Mouse (Mus musculus) myocyte (in vitro differentiated cells): ENCODE data around the gene Hpca.

Experiments used
- CEBPB ChIP-seq: IDR thresholded peaks from 2 replicates; pipeline ENCODE4 v1.6.1; 2011; ENCODE audit warnings: mild to moderate bottlenecking, moderate library complexity; ENCODE audit not compliant: poor library complexity, insufficient read depth, severe bottlenecking
- E2F4 ChIP-seq: IDR thresholded peaks from one replicate; pipeline ENCODE4 v1.6.1; 2011; ENCODE audit warnings: mild to moderate bottlenecking, control low read depth, moderate library complexity; ENCODE audit not compliant: insufficient read depth
- MAX ChIP-seq: IDR thresholded peaks from one replicate; pipeline ENCODE4 v1.6.1; 2011; ENCODE audit warnings: low read depth, mild to moderate bottlenecking, control low read depth
- MYOD1 ChIP-seq, 3 experiments: IDR thresholded peaks; one replicate each; pipeline ENCODE4 v1.6.1; 2011; ENCODE audit warnings: control low read depth in 2 of 3, low read depth in 2 of 3, mild to moderate bottlenecking in 2 of 3, moderate library complexity in 1 of 3; ENCODE audit not compliant: insufficient read length in 2 of 3, control insufficient read depth in 1 of 3
- POLR2A ChIP-seq: IDR thresholded peaks from one replicate; pipeline ENCODE4 v1.6.1; 2011; ENCODE audit warnings: low read depth, mild to moderate bottlenecking, control low read depth, moderate library complexity; ENCODE audit not compliant: insufficient read length
- TCF12 ChIP-seq: IDR thresholded peaks from one replicate; pipeline ENCODE4 v1.6.1; 2011; ENCODE audit warnings: mild to moderate bottlenecking, control low read depth; ENCODE audit not compliant: poor library complexity, insufficient read depth, severe bottlenecking
- TCF3 ChIP-seq: IDR thresholded peaks from one replicate; pipeline ENCODE4 v1.6.1; 2011; ENCODE audit warnings: low read depth, control low read depth; ENCODE audit not compliant: insufficient read length
- USF1 ChIP-seq: IDR thresholded peaks from one replicate; pipeline ENCODE4 v1.6.1; 2011; ENCODE audit warnings: low read depth, mild to moderate bottlenecking, control low read depth, moderate library complexity

DNA sequence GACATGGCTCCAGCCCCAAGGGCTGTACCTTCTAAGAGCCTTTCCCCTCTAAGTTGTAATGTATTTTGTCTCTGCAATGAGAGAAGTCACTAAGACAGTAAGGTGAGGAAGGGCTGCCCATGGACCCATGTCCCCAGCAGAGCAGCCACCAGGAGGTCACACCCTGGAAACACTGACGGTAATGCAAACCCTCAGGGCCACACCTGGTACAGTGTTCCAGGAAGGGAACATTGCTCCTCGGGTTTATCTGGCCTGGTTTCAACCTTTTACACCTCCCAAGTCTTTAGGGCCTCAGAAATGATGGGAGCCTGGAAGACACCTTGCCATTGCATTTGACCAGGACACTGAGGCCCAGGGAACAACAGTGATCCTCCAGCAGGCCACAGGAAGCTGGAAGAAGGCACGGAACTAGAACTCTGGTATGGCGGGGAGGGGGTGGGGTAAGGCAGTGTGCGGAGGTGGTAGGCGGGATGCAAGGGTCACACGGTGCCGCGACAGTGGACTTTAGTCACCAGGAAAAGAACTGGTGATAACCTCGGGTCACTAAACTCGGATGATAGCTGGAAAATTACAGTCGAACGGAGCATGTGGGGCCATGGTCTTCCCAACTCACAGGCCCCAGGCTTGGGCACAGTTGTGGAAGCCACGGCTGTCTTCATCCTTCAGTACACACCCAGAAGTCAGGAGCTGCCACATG is 19.6 kb downstream of the Hpca start:
- TF ChIP-seq MYOD1 (IDR thresholded peaks at IDR 0.05; ENCODE audit: control insufficient read depth in 1 of 3, insufficient read length in 2 of 3, low read depth in 2 of 3) (no peak), TCF12 (no peak), MAX (no peak), USF1 (no peak), POLR2A (no peak), E2F4 (no peak), CEBPB (no peak), TCF3 (no peak)
